Mouse (Mus musculus) heart, embryonic 15.5 days (tissue): ENCODE results near the gene Map3k14. TPM values are rescaled to one million over a fixed set of nuclear protein-coding genes. Genes with fewer than 3 reads are reported as not detected.

ENCODE experiments used
- ATAC-seq: fragments of 200-750 bp; cut with Nextera tagmentation; replicated peaks from 2 replicates; pipeline ENCODE4 v1.8.0; 2017; ENCODE audit warnings: low read depth, moderate TSS enrichment; ENCODE audit not compliant: insufficient number of reproducible peaks, insufficient read depth, low FRiP score
- H3K27ac ChIP-seq: fragments of 300-500 bp; sonication (generic); 2 replicates; pipeline ENCODE4 v1.5.1; 2015; ENCODE audit warnings: mild to moderate bottlenecking, inconsistent platforms
- H3K27me3 ChIP-seq: fragments of 300-500 bp; sonication (generic); 2 replicates; pipeline ENCODE4 v1.6.1; 2015; ENCODE audit warnings: inconsistent platforms
- H3K36me3 ChIP-seq: fragments of 300-500 bp; sonication (generic); 2 replicates; pipeline ENCODE4 v1.6.1; 2015; ENCODE audit warnings: mild to moderate bottlenecking, inconsistent platforms
- H3K4me1 ChIP-seq: fragments of 300-500 bp; sonication (generic); replicated peaks from 2 replicates; pipeline ENCODE4 v1.6.1; 2015; ENCODE audit warnings: inconsistent platforms
- H3K4me2 ChIP-seq: fragments of 300-500 bp; sonication (generic); 2 replicates; pipeline ENCODE4 v1.6.1; 2015; ENCODE audit warnings: inconsistent platforms, mild to moderate bottlenecking, moderate library complexity
- H3K4me3 ChIP-seq: fragments of 300-500 bp; sonication (generic); 2 replicates; pipeline ENCODE4 v1.5.1; 2015; ENCODE audit warnings: mild to moderate bottlenecking, inconsistent platforms
- H3K9ac ChIP-seq: fragments of 300-500 bp; sonication (generic); 2 replicates; pipeline ENCODE4 v1.6.1; 2015; ENCODE audit warnings: mild to moderate bottlenecking, inconsistent platforms
- H3K9me3 ChIP-seq: fragments of 300-500 bp; sonication (generic); replicated peaks from 2 replicates; pipeline ENCODE4 v1.6.1; 2016; ENCODE audit warnings: inconsistent platforms
- WGBS: fragments of 180-500 bp; shearing (Covaris S2); methylation state at CpG from one replicate; pipeline ENCODE4 v1.1.7; 2015; ENCODE audit warnings: mixed read lengths; 5-methylcytosine and 5-hydroxymethylcytosine counted together
- polyA plus RNA-seq: library from polyadenylated mRNA; unstranded; fragments of >200 nt; fragmentation: Nextera tagmentation; extraction: Ambion mirVana; gene quantifications from 2 replicates; pipeline ENCODE4 v1.2.1, GENCODE M21; 2015

Map3k14 gene
- polyA plus RNA-seq = 1.8 and 4.3 TPM in 2 replicates

DNA sequence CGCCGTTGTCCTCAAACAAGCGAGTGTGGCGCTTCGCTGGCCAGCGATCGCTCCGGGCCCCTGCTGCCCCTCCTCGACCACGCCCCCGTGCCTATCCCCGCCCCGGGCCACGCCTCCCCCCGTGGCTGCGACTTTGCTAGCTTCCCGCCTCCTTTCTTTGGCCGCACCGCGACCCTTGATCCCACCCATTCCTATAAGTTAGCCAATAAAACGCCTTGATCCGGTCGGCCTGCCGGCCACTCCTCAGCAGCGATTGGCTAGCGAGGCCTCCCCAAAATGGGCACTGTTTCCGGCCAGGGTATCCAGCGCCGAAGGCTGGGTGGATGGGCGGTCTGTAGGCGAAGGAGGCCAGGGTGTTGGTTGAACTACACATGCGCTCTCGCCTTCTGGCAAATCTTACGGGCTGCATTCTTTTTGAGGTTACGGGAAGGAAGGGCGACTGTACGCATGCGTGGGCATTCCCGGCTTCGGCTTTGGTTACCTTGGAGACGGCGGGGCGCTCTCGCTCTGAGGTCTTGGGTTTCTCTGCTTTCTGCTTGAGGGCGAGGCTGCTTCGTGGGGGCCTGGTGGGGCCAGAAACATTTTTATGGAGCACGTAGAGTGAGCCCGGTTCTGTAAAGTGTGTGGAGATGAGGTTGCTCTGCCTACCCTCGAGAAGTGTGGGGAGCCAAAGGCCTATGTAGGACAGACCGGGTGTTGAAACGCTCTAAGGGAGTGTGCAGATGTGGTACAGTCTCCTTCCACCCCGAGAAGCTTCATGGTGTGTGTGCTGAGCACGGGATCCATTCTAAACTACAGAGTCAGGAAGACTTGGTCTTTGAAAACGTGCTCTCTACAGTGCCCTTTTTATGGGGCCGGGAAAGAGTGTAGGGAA is at the start of gene Map3k14:
Map3k14 (minus strand) TSS at position 127 of the 874 bp plus-strand sequence.
- WGBS = 1% methylated on average over 55 of the region's 55 CpGs
- Histone ChIP-seq H3K27ac (peak within 1 kb of the TSS; percentile 88), H3K4me1 (peaks cover 32% of the 10 kb centered on the region), H3K4me2 (peak within 1 kb of the TSS; percentile 88), H3K36me3 (no peaks in the 10 kb centered on the region), H3K9ac (peak within 1 kb of the TSS; percentile 76), H3K9me3 (no peaks in the 10 kb centered on the region), H3K4me3 (peak within 1 kb of the TSS; percentile 70), H3K27me3 (no peaks in the 10 kb centered on the region)
- ATAC-seq = peak; percentile 98

DNA sequence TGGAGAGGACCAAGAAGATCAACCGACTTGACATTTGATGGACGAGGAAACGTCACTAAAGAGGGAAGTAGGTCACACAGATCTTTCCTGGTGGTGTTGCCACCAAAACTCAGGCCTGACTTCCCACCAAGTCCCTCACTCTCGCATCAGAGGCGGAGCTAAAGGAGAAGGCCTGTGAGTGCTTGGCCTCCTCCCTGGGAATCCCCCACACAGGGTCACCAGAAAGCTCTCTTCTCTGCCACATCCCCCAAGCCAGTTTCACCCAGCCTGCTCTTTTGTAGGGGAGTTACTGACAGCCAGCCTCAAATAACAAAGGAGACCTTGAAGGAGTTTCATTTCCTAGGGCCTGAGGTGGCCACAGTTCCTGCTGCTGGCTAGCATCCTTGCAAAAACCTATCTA is 48.1 kb upstream of the Map3k14 start:
- Histone ChIP-seq H3K27me3 (no peaks in the 10 kb centered on the region), H3K4me1 (peaks cover 14% of the 10 kb centered on the region), H3K36me3 (no peaks in the 10 kb centered on the region), H3K4me3 (no peak overlapping the region), H3K9ac (no peak overlapping the region), H3K27ac (no peak overlapping the region), H3K4me2 (no peak overlapping the region), H3K9me3 (no peaks in the 10 kb centered on the region)
- WGBS = 73% methylated on average over 5 of the region's 5 CpGs
- ATAC-seq = no peak

DNA sequence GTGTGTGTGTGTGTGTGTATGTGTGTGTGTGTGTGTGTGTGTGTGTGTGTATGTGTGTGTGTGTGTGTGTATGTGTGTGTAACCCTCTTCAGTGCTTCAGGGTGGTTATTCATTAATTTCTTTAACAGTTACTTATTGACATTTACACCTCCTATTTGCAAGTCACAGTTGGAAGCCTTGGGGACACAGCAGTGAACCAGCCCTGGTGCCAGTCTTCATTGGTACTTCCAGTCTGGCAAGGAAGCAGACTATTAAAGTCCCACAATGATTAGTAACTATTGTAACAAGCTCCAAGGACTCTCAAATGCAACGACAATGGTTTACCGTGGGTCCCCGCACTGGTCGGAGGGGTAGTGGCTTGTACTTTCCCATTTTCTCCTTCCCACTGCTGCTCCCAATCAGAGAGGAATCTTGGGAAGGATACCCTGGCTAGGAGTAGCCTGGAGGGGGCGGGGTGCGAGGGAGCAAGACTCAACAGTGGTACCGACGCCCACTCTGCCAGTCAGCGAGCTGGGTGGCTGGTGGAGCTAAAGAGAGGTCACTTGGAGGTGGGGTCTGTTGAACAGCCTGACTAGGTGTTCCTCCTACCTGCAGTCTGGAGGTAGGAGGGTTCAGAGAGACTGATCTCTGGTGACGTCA is 47.6 kb upstream of the Map3k14 start:
- H3K36me3 ChIP-seq = no peaks in the 10 kb centered on the region
- WGBS = 61% methylated on average over 10 of the region's 10 CpGs

DNA sequence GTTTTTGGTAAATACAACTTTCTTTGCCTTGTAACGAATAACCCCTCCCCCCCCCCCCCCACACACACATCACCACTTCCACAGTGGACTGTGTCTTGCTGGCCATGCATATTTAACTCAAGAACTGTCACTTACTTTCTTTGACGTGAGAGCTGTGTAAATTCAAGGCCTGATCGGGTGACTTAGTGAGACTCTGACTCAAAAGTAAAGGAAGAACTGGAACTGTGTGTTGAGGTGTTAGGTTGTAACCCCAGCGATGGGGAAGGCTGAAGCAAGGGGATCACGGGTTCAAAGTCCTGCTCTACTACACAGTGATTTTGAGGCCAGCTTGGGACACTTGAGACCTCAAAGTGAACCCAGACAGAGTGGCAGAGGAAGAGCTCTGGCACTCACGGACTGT is 46.3 kb upstream of the Map3k14 start:
- Histone ChIP-seq H3K27ac (no peak overlapping the region), H3K4me3 (no peak overlapping the region), H3K27me3 (no peaks in the 10 kb centered on the region), H3K36me3 (no peaks in the 10 kb centered on the region), H3K4me1 (peaks cover 14% of the 10 kb centered on the region), H3K9ac (no peak overlapping the region), H3K9me3 (no peaks in the 10 kb centered on the region), H3K4me2 (no peak overlapping the region)
- WGBS = 81% methylated on average over 6 of the region's 6 CpGs
- ATAC-seq = no peak

More for the DNA sequence above, 47.6 kb upstream of the Map3k14 start:
- Histone ChIP-seq H3K4me1 (peaks cover 14% of the 10 kb centered on the region), H3K27ac (no peak overlapping the region), H3K4me3 (no peak overlapping the region), H3K27me3 (no peaks in the 10 kb centered on the region), H3K9ac (no peak overlapping the region), H3K4me2 (no peak overlapping the region), H3K9me3 (no peaks in the 10 kb centered on the region)
- ATAC-seq = no peak

DNA sequence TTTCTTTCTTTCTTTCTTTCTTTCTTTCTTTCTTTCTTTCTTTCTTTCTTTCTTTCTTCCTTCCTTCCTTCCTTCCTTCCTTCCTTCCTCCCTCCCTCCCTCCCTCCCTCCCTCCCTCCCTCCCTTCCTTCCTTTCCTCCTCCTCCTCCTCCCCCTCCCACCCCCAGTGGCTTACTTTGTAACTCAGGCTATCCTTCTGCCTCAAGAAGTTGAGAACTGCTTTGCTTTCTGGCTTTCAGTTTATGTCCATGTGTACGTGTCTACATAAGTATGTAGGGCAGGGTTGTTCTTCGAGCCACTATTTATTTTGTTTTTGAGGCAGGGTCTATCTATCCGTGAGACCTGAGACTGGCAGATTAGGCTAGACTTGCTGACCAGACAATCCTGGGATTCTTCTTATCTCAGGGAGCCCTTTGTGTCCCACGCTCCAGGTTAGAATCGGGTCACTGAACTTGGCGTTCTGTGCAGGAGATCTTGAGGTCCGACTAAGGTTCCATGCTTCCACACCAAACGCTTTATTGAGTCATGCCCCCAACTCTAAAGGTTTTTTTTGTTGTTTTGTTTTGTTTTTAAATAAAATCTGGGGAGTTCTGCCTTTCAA is 45.5 kb upstream of the Map3k14 start:
- Histone ChIP-seq H3K4me3 (no peak overlapping the region), H3K27me3 (no peaks in the 10 kb centered on the region), H3K9me3 (no peaks in the 10 kb centered on the region), H3K4me1 (peaks cover 17% of the 10 kb centered on the region), H3K27ac (no peak overlapping the region), H3K4me2 (no peak overlapping the region; the same call in 1 of the 2 replicates), H3K9ac (no peak overlapping the region), H3K36me3 (no peaks in the 10 kb centered on the region)
- WGBS = 42% methylated on average over 8 of the region's 8 CpGs
- ATAC-seq = no peak

DNA sequence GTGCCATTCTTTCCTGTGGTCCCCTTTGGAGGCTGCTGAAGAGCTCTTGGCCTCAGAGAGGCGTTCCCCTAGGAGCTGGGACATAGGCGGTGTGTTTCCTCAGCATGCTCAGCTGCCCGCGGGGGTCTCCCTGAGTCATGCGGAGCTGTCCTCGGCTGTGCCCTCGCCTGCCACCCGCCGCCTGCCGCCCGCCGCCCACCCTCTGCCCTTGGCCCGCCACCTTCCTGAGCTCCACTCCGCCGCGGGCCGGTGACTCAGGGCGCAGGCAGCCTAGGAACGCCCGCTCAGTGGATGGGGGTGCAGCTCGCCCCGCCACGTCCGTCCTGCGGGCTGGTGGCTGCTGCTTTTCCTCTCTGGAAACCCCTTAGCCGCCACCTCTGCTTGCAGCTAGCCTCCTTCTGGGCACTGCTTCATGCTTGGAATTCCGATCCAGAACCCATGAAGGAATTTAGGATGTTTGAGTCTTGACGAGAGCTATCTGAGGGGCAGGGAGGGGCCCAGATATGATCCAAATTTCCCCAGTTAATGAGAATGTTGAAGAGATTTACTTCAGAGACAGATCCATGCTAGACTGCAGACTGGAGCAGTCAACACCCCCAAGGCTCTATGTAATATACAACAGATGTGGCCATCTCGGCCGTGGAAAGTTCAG is 44.8 kb upstream of the Map3k14 start:
- peak overlapping the region; percentile 47 for H3K4me3 ChIP-seq
- H3K9ac ChIP-seq = peak overlapping the region; percentile 50
- H3K4me1 ChIP-seq = peaks cover 18% of the 10 kb centered on the region
- no peaks in the 10 kb centered on the region for H3K9me3 ChIP-seq
- H3K27me3 ChIP-seq = no peaks in the 10 kb centered on the region
- H3K27ac ChIP-seq = peak overlapping the region; percentile 72
- 2% methylated on average over 30 of the region's 30 CpGs for WGBS
- no peaks in the 10 kb centered on the region for H3K36me3 ChIP-seq
- peak; percentile 85 for ATAC-seq
- H3K4me2 ChIP-seq = peak overlapping the region; percentile 87

DNA sequence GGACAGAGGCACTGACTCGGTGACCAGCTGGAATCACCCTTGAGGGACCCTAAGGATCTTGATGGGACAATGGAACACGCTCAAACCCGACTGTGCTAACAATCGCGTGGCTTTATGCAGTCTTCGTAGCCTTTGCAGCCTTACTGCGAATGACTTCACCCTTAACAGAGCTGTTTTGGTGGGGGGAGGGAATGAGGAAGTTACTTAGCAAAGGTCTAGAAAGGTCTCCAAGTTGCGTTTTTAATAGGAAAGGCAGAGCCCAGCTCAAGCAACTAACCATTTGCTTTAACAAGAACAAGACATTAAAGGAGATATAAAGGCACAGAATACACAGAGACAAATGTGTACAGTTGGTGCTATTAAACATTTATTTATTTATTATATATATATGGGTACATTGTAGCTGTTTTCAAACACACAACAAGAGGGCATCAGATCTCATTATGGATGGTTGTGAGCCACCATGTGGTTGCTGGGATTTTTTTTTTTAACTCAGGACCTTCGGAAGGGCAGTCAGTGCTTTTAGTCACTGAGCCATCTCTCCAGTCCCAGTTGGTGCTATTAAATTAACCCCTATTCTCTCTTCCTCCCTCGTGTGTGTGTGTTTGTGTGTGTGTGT is 42.8 kb upstream of the Map3k14 start:
- no peak for ATAC-seq
- H3K27ac ChIP-seq = no peak overlapping the region
- no peaks in the 10 kb centered on the region for H3K36me3 ChIP-seq
- peaks cover 18% of the 10 kb centered on the region for H3K4me1 ChIP-seq
- H3K4me3 ChIP-seq = no peak overlapping the region
- no peaks in the 10 kb centered on the region for H3K9me3 ChIP-seq
- no peaks in the 10 kb centered on the region for H3K27me3 ChIP-seq
- 67% methylated on average over 10 of the region's 10 CpGs for WGBS
- H3K4me2 ChIP-seq = no peak overlapping the region
- no peak overlapping the region for H3K9ac ChIP-seq

DNA sequence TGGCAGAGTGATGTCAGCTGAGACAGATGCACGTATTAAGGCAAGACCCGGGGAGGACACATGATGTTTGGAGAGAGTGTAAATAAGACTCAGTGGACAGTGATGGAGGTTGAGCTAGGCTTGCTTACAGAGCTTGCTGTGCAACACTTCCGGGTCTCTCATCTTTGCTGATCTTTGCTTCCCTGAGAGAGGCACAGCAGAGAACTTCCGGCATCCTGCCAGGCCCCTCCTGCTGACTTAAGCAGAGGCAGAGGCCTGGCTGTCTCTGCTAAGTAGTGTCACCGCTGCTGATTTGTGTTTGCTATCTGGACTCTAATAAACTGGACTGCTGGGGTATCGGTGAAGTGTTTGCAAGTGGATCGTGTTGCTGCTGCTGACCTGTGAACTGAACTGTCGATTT is 40.6 kb upstream of the Map3k14 start:
- no peaks in the 10 kb centered on the region for H3K9me3 ChIP-seq
- no peak overlapping the region for H3K4me2 ChIP-seq
- H3K9ac ChIP-seq = no peak overlapping the region
- 47% methylated on average over 8 of the region's 8 CpGs for WGBS
- H3K36me3 ChIP-seq = no peaks in the 10 kb centered on the region
- H3K4me3 ChIP-seq = no peak overlapping the region
- no peaks in the 10 kb centered on the region for H3K27me3 ChIP-seq
- peaks cover 18% of the 10 kb centered on the region for H3K4me1 ChIP-seq
- H3K27ac ChIP-seq = no peak overlapping the region
- no peak for ATAC-seq

DNA sequence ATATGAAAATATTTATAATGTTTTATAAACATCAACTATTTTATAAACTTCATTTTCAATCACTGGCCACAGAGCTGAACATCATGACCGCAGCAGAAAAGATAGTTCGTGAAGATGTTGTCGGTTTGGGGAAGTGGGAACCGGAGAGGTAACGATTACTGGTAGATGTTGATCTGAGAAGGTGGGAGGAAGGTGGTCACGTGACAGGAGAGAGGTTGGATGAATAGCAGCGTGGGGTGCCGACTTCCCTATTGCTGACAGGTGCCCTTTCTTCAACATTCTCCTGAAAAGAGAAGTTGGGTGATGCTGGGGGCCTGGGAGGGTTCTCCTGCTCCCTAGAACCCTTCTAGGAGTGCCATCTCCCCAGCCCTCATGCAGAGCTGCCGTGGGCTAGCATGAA is 37.3 kb upstream of the Map3k14 start:
- Histone ChIP-seq H3K27me3 (no peaks in the 10 kb centered on the region), H3K9me3 (no peaks in the 10 kb centered on the region), H3K4me3 (no peak overlapping the region), H3K4me1 (0 out of 2 replicates have a peak, but pooled peaks cover 4% of the 10 kb centered on the region), H3K27ac (no peak overlapping the region), H3K4me2 (no peak overlapping the region), H3K9ac (no peak overlapping the region), H3K36me3 (no peaks in the 10 kb centered on the region)
- no peak for ATAC-seq
- WGBS = 76% methylated on average over 9 of the region's 9 CpGs

DNA sequence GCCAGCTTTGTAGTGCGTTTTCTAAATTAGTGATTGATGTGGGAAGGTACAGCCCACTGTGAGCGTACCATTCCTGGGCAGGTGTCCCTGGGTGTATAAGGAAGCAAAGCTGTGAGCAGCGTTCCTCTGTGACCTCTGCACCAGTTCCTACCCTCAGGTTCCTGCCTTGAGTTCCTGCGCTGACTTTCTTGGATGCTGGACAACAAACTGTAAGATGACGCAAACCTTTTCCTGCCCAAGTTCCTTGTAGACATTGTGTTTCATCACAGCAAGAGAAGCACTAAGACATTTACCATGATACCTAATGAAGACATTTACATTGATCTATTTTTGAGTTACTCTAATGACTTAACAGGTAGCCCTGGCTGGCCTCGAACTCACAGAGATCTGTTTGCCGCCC is 27.5 kb upstream of the Map3k14 start:
- Histone ChIP-seq H3K36me3 (no peaks in the 10 kb centered on the region), H3K27ac (no peak overlapping the region), H3K4me3 (no peak overlapping the region), H3K4me1 (peaks cover 6% of the 10 kb centered on the region), H3K27me3 (no peaks in the 10 kb centered on the region), H3K4me2 (no peak overlapping the region), H3K9me3 (no peaks in the 10 kb centered on the region), H3K9ac (no peak overlapping the region)
- 88% methylated on average over 7 of the region's 7 CpGs for WGBS
- no peak for ATAC-seq

DNA sequence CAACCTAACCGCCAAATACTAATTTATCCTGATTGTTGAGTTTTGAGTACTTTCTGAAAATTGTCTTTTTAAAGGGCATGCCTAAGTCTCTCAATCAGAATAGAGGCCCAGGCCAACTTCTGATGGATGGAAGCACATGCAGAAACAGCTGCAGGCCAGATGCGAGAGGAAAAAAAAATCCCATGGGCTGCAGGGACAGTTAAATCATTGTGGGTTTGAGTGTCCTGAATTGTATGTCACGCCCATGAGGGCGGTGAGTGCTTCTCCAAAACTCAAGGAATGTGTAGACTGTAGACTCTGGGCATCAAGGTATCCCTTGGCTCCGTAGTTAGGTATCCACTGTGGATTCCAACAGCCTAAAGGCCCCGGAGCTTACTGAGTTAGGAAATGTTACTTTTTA is 26.8 kb upstream of the Map3k14 start:
- H3K4me3 ChIP-seq = no peak overlapping the region
- H3K27me3 ChIP-seq = no peaks in the 10 kb centered on the region
- H3K27ac ChIP-seq = no peak overlapping the region
- H3K9ac ChIP-seq = no peak overlapping the region
- H3K4me1 ChIP-seq = peaks cover 6% of the 10 kb centered on the region
- no peaks in the 10 kb centered on the region for H3K9me3 ChIP-seq
- H3K36me3 ChIP-seq = no peaks in the 10 kb centered on the region
- 87% methylated on average over 6 of the region's 6 CpGs for WGBS
- no peak for ATAC-seq
- no peak overlapping the region for H3K4me2 ChIP-seq
